Mouse (Mus musculus) bone marrow, adult 2 months (tissue): Measurements from ENCODE around the gene Ifnar2.

Experiments
- CTCF ChIP-seq: fragments of 200-500 bp; IDR thresholded peaks from 2 replicates; pipeline ENCODE4 v1.5.1; 2011; ENCODE audit warnings: low read length, control low read depth; ENCODE audit not compliant: control insufficient read depth, insufficient read depth
- POLR2A ChIP-seq: fragments of 200-500 bp; IDR thresholded peaks from 2 replicates; pipeline ENCODE4 v1.6.1; 2011; ENCODE audit warnings: low read depth, mild to moderate bottlenecking, control low read depth, low read length, borderline replicate concordance; ENCODE audit not compliant: control insufficient read depth

DNA sequence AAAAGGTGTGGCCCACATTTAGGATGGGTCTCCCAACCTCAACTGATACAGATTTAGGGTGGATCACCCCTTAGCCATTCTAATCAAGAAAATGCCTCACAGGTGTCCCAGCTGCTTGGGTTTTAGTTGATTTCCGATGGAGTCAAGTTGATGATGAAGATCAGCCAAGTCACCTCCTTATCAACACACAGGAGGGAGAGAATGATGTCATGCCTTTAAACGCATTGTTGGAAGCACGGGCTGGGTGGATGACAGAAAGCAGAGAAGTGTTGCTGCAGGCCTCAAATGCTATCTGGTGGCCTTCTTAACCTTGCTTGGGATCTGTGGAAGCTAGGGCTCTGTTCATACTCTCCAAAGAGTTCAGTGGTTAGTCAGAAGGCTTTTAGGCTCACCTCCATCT lies 61.5 kb downstream of the Ifnar2 start:
- TF ChIP-seq CTCF (no peak), POLR2A (no peak)
